Mouse (Mus musculus) left cerebral cortex, adult 18-20 months (tissue): ENCODE results near the gene Cops9. TPM values are rescaled to one million over a fixed set of nuclear protein-coding genes. Genes with fewer than 3 reads are reported as not detected.
A peak's percentile ranks its signal among the peaks of the same experiment; 100 is the strongest.

Experiments used
- DNase-seq, 2 experiments: peaks; one replicate each; pipeline ENCODE4 v3.0.0; 2021 to 2022; ENCODE audit warnings: low spot score in 2 of 2, mixed read lengths in 1 of 2
- total RNA-seq, 2 experiments: library from RNA; stranded (reverse); gene quantifications; 2 replicates each; pipeline ENCODE4 v1.2.3; 2021

The Cops9 gene
- total RNA-seq, 2 experiments from 2014 or later: 214 to 225 TPM

- peak; percentile 73 to 77 for DNase-seq
Measured at GRCm38 (mm10) chr1:92647752-92648151, 6.0 kb upstream of the Cops9 start.

GRCm38 (mm10) chr1:92647026-92647425 lies 5.2 kb upstream of the Cops9 start:
- no peak for DNase-seq

GRCm38 (mm10) chr1:92646601-92647000 lies 4.8 kb upstream of the Cops9 start:
- no peak for DNase-seq

- no peak for DNase-seq
Measured at GRCm38 (mm10) chr1:92646111-92646510, 4.3 kb upstream of the Cops9 start.

- no peak for DNase-seq
Measured at GRCm38 (mm10) chr1:92644916-92645315, 3.1 kb upstream of the Cops9 start.

GRCm38 (mm10) chr1:92643691-92644090 lies 1.9 kb upstream of the Cops9 start:
- DNase-seq: no peak

GRCm38 (mm10) chr1:92640393-92640792 lies 1.4 kb downstream of the Cops9 start:
- DNase-seq: no peak

- DNase-seq: no peak
Measured at GRCm38 (mm10) chr1:92638736-92639135, 3.0 kb downstream of the Cops9 start.

GRCm38 (mm10) chr1:92638181-92638580 lies 3.6 kb downstream of the Cops9 start:
- peak; percentile 62 to 81 for DNase-seq

GRCm38 (mm10) chr1:92637501-92638172 lies 4.1 kb downstream of the Cops9 start:
- peak in 1 of 2 experiments; percentile 1 for DNase-seq

GRCm38 (mm10) chr1:92636676-92637075 lies 5.1 kb downstream of the Cops9 start:
- no peak for DNase-seq

GRCm38 (mm10) chr1:92636015-92636414 lies 5.8 kb downstream of the Cops9 start:
- DNase-seq: no peak

- DNase-seq: no peak
Measured at GRCm38 (mm10) chr1:92634976-92635599, 6.7 kb downstream of the Cops9 start.

GRCm38 (mm10) chr1:92634569-92634968 lies 7.2 kb downstream of the Cops9 start:
- DNase-seq: no peak

- DNase-seq: peak in 1 of 2 experiments; percentile 1
Measured at GRCm38 (mm10) chr1:92633726-92634125, 8.1 kb downstream of the Cops9 start.

GRCm38 (mm10) chr1:92632948-92633347 lies 8.8 kb downstream of the Cops9 start:
- DNase-seq: no peak

GRCm38 (mm10) chr1:92632196-92632595 lies 9.6 kb downstream of the Cops9 start:
- no peak for DNase-seq

GRCm38 (mm10) chr1:92628227-92628626 lies 13.6 kb downstream of the Cops9 start:
- no peak for DNase-seq

GRCm38 (mm10) chr1:92618360-92618759 lies 23.4 kb downstream of the Cops9 start:
- no peak for DNase-seq

GRCm38 (mm10) chr1:92617488-92617887 lies 24.3 kb downstream of the Cops9 start, which contains the start of gene Olfr12:
Gene Olfr12 (plus strand): TSS chr1:92617788.
- no peak for DNase-seq

GRCm38 (mm10) chr1:92616046-92616445 lies 25.7 kb downstream of the Cops9 start:
- no peak for DNase-seq

GRCm38 (mm10) chr1:92614516-92614915 lies 27.3 kb downstream of the Cops9 start:
- no peak for DNase-seq

- no peak for DNase-seq
Measured at GRCm38 (mm10) chr1:92613175-92613574, 28.6 kb downstream of the Cops9 start.
